Mouse (Mus musculus): ENCODE data around the gene Rreb1. TPM values are rescaled to one million over a fixed set of nuclear protein-coding genes. Genes with fewer than 3 reads are reported as not detected.

Gene Rreb1
- polyA plus RNA-seq, 1 experiment = 31.5 TPM

- Histone ChIP-seq H3K9me3 (replicated peaks; ENCODE audit: control insufficient read depth, insufficient read depth, low read length, poor library complexity, severe bottlenecking) (no peaks in the 10 kb centered on the region), H3K36me3 (ENCODE audit: control insufficient read depth, insufficient read depth, low read length, poor library complexity, severe bottlenecking) (peaks cover 3% of the 10 kb centered on the region), H3K27ac (ENCODE audit: insufficient read depth, low read length) (no peak overlapping the region), H3K4me3 (ENCODE audit: low read depth, low read length) (no peak overlapping the region), H3K27me3 (ENCODE audit: control insufficient read depth, insufficient read depth, low read length, poor library complexity, severe bottlenecking) (no peaks in the 10 kb centered on the region), H3K4me1 (ENCODE audit: control insufficient read depth, insufficient read depth, low read length) (no peaks in the 10 kb centered on the region), H3K9ac (ENCODE audit: low read depth, poor library complexity, severe bottlenecking) (no peak overlapping the region)
- TF ChIP-seq CTCF (IDR thresholded peaks at IDR 0.05; ENCODE audit: low read depth, low read length) (no peak), POLR2A (IDR thresholded peaks at IDR 0.05; ENCODE audit: insufficient read depth, low read length) (no peak), EP300 (IDR thresholded peaks at IDR 0.05; ENCODE audit: insufficient read depth, low read depth, low read length) (no peak)
Observed at GRCm38 (mm10) chr13:37894756-37895155, 116.6 kb downstream of the Rreb1 start.

- no peaks in the 10 kb centered on the region for H3K27me3 ChIP-seq (ENCODE audit: control insufficient read depth, insufficient read depth, low read length, poor library complexity, severe bottlenecking)
- no peak overlapping the region for H3K4me3 ChIP-seq (ENCODE audit: low read depth, low read length)
- peaks cover 3% of the 10 kb centered on the region for H3K36me3 ChIP-seq (ENCODE audit: control insufficient read depth, insufficient read depth, low read length, poor library complexity, severe bottlenecking)
- no peak overlapping the region for H3K27ac ChIP-seq (ENCODE audit: insufficient read depth, low read length)
- H3K9ac ChIP-seq (ENCODE audit: low read depth, poor library complexity, severe bottlenecking) = no peak overlapping the region
- H3K4me1 ChIP-seq (ENCODE audit: control insufficient read depth, insufficient read depth, low read length) = no peaks in the 10 kb centered on the region
- TF ChIP-seq POLR2A (IDR thresholded peaks at IDR 0.05; ENCODE audit: insufficient read depth, low read length) (no peak), CTCF (IDR thresholded peaks at IDR 0.05; ENCODE audit: low read depth, low read length) (no peak), EP300 (IDR thresholded peaks at IDR 0.05; ENCODE audit: insufficient read depth, low read depth, low read length) (no peak)
- H3K9me3 ChIP-seq (replicated peaks; ENCODE audit: control insufficient read depth, insufficient read depth, low read length, poor library complexity, severe bottlenecking) = no peaks in the 10 kb centered on the region
Observed at GRCm38 (mm10) chr13:37895564-37896254, 117.5 kb downstream of the Rreb1 start.

- TF ChIP-seq EP300 (IDR thresholded peaks at IDR 0.05; ENCODE audit: insufficient read depth, low read depth, low read length) (no peak), CTCF (IDR thresholded peaks at IDR 0.05; ENCODE audit: low read depth, low read length) (no peak), POLR2A (IDR thresholded peaks at IDR 0.05; ENCODE audit: insufficient read depth, low read length) (no peak)
- H3K27ac ChIP-seq (ENCODE audit: insufficient read depth, low read length) = no peak overlapping the region
- peaks cover 3% of the 10 kb centered on the region for H3K36me3 ChIP-seq (ENCODE audit: control insufficient read depth, insufficient read depth, low read length, poor library complexity, severe bottlenecking)
Observed at GRCm38 (mm10) chr13:37896423-37896822, 118.2 kb downstream of the Rreb1 start.

GRCm38 (mm10) chr13:37898772-37899171, 120.6 kb downstream of the Rreb1 start:
- TF ChIP-seq EP300 (IDR thresholded peaks at IDR 0.05; ENCODE audit: insufficient read depth, low read depth, low read length) (no peak), CTCF (IDR thresholded peaks at IDR 0.05; ENCODE audit: low read depth, low read length) (no peak), POLR2A (IDR thresholded peaks at IDR 0.05; ENCODE audit: insufficient read depth, low read length) (no peak)
- Histone ChIP-seq H3K36me3 (ENCODE audit: control insufficient read depth, insufficient read depth, low read length, poor library complexity, severe bottlenecking) (no peaks in the 10 kb centered on the region; the same call in none of the 2 replicates), H3K4me3 (ENCODE audit: low read depth, low read length) (no peak overlapping the region), H3K27ac (ENCODE audit: insufficient read depth, low read length) (no peak overlapping the region), H3K9ac (ENCODE audit: low read depth, poor library complexity, severe bottlenecking) (no peak overlapping the region), H3K9me3 (replicated peaks; ENCODE audit: control insufficient read depth, insufficient read depth, low read length, poor library complexity, severe bottlenecking) (no peaks in the 10 kb centered on the region), H3K4me1 (ENCODE audit: control insufficient read depth, insufficient read depth, low read length) (no peaks in the 10 kb centered on the region), H3K27me3 (ENCODE audit: control insufficient read depth, insufficient read depth, low read length, poor library complexity, severe bottlenecking) (no peaks in the 10 kb centered on the region)

More at GRCm38 (mm10) chr13:37896423-37896822, 118.2 kb downstream of the Rreb1 start:
- Histone ChIP-seq H3K4me3 (ENCODE audit: low read depth, low read length) (no peak overlapping the region), H3K9ac (ENCODE audit: low read depth, poor library complexity, severe bottlenecking) (no peak overlapping the region), H3K4me1 (ENCODE audit: control insufficient read depth, insufficient read depth, low read length) (no peaks in the 10 kb centered on the region), H3K27me3 (ENCODE audit: control insufficient read depth, insufficient read depth, low read length, poor library complexity, severe bottlenecking) (no peaks in the 10 kb centered on the region), H3K9me3 (replicated peaks; ENCODE audit: control insufficient read depth, insufficient read depth, low read length, poor library complexity, severe bottlenecking) (no peaks in the 10 kb centered on the region)

- no peaks in the 10 kb centered on the region for H3K4me1 ChIP-seq (ENCODE audit: control insufficient read depth, insufficient read depth, low read length)
- H3K9me3 ChIP-seq (replicated peaks; ENCODE audit: control insufficient read depth, insufficient read depth, low read length, poor library complexity, severe bottlenecking) = no peaks in the 10 kb centered on the region
- no peak overlapping the region for H3K27ac ChIP-seq (ENCODE audit: insufficient read depth, low read length)
- H3K27me3 ChIP-seq (ENCODE audit: control insufficient read depth, insufficient read depth, low read length, poor library complexity, severe bottlenecking) = no peaks in the 10 kb centered on the region
- no peak for TF ChIP-seq CTCF (IDR thresholded peaks at IDR 0.05; ENCODE audit: low read depth, low read length)
- no peak for TF ChIP-seq EP300 (IDR thresholded peaks at IDR 0.05; ENCODE audit: insufficient read depth, low read depth, low read length)
- no peak for TF ChIP-seq POLR2A (IDR thresholded peaks at IDR 0.05; ENCODE audit: insufficient read depth, low read length)
- H3K4me3 ChIP-seq (ENCODE audit: low read depth, low read length) = no peak overlapping the region
- H3K9ac ChIP-seq (ENCODE audit: low read depth, poor library complexity, severe bottlenecking) = no peak overlapping the region
- peaks cover 8% of the 10 kb centered on the region for H3K36me3 ChIP-seq (ENCODE audit: control insufficient read depth, insufficient read depth, low read length, poor library complexity, severe bottlenecking)
Observed at GRCm38 (mm10) chr13:37903036-37903435, 124.8 kb downstream of the Rreb1 start.

- no peak for TF ChIP-seq POLR2A (IDR thresholded peaks at IDR 0.05; ENCODE audit: insufficient read depth, low read length)
- TF ChIP-seq EP300 (IDR thresholded peaks at IDR 0.05; ENCODE audit: insufficient read depth, low read depth, low read length) = no peak
- TF ChIP-seq CTCF (IDR thresholded peaks at IDR 0.05; ENCODE audit: low read depth, low read length) = no peak
- H3K9ac ChIP-seq (ENCODE audit: low read depth, poor library complexity, severe bottlenecking) = no peak overlapping the region
Observed at GRCm38 (mm10) chr13:37903476-37903875, 125.3 kb downstream of the Rreb1 start.

More at GRCm38 (mm10) chr13:37903476-37903875, 125.3 kb downstream of the Rreb1 start:
- Histone ChIP-seq H3K4me1 (ENCODE audit: control insufficient read depth, insufficient read depth, low read length) (no peaks in the 10 kb centered on the region), H3K9me3 (replicated peaks; ENCODE audit: control insufficient read depth, insufficient read depth, low read length, poor library complexity, severe bottlenecking) (no peaks in the 10 kb centered on the region), H3K4me3 (ENCODE audit: low read depth, low read length) (no peak overlapping the region), H3K27me3 (ENCODE audit: control insufficient read depth, insufficient read depth, low read length, poor library complexity, severe bottlenecking) (no peaks in the 10 kb centered on the region), H3K36me3 (ENCODE audit: control insufficient read depth, insufficient read depth, low read length, poor library complexity, severe bottlenecking) (peaks cover 8% of the 10 kb centered on the region), H3K27ac (ENCODE audit: insufficient read depth, low read length) (no peak overlapping the region)

Data from ES-Bruce4 (cell line).